Mouse (Mus musculus) brain, embryonic 14.5 days (tissue): ENCODE data around the gene Hspbap1.

Experiments
- CTCF ChIP-seq: fragments of 200-500 bp; IDR thresholded peaks from 2 replicates; pipeline ENCODE4 v1.5.1; 2012; ENCODE audit warnings: inconsistent platforms, mild to moderate bottlenecking, moderate library complexity, borderline replicate concordance; ENCODE audit not compliant: insufficient read depth, insufficient read length; ENCODE audit errors: extremely low read depth
- POLR2A ChIP-seq: fragments of 200-500 bp; IDR thresholded peaks from 2 replicates; pipeline ENCODE4 v1.6.1; 2012; ENCODE audit warnings: mild to moderate bottlenecking, inconsistent platforms, borderline replicate concordance; ENCODE audit not compliant: poor library complexity, insufficient read depth, insufficient read length, severe bottlenecking; ENCODE audit errors: extremely low read depth

GRCm38 (mm10) chr16:35764941-35765340, 5.2 kb upstream of the Hspbap1 start:
- TF ChIP-seq POLR2A (no peak), CTCF (no peak)
